Mouse (Mus musculus) ES-Bruce4 (cell line): ENCODE measurements at regions not wholly inside any gene's neighbourhood (a gene's known extent, or its start where the extent isn't known, plus 50 kb on each side); places are given as distances from the start of the nearest gene placed in this dataset.

ENCODE experiments used
- H3K27ac ChIP-seq: 2 replicates; pipeline ENCODE4 v1.5.1; 2012; ENCODE audit warnings: low read length, inconsistent platforms; ENCODE audit not compliant: insufficient read depth
- H3K27me3 ChIP-seq: 2 replicates; pipeline ENCODE4 v1.6.1; 2012; ENCODE audit warnings: mild to moderate bottlenecking, low read length, inconsistent platforms; ENCODE audit not compliant: control insufficient read depth, poor library complexity, insufficient read depth, severe bottlenecking
- H3K36me3 ChIP-seq: 2 replicates; pipeline ENCODE4 v1.6.1; 2012; ENCODE audit warnings: inconsistent platforms, mild to moderate bottlenecking, low read length, moderate library complexity; ENCODE audit not compliant: control insufficient read depth, poor library complexity, insufficient read depth, severe bottlenecking
- H3K4me1 ChIP-seq: one replicate; pipeline ENCODE4 v1.8.1; 2011; ENCODE audit warnings: low read length; ENCODE audit not compliant: control insufficient read depth, insufficient read depth
- H3K4me3 ChIP-seq: 2 replicates; pipeline ENCODE4 v1.5.1; 2011; ENCODE audit warnings: low read depth, mild to moderate bottlenecking, low read length
- H3K9ac ChIP-seq: 2 replicates; pipeline ENCODE4 v1.6.1; 2012; ENCODE audit warnings: low read depth, mild to moderate bottlenecking, inconsistent platforms; ENCODE audit not compliant: poor library complexity, severe bottlenecking
- H3K9me3 ChIP-seq: replicated peaks from 2 replicates; pipeline ENCODE4 v1.6.1; 2012; ENCODE audit warnings: mild to moderate bottlenecking, low read length, inconsistent platforms; ENCODE audit not compliant: control insufficient read depth, poor library complexity, insufficient read depth, severe bottlenecking
- CTCF ChIP-seq: IDR thresholded peaks from one replicate; pipeline ENCODE4 v1.8.1; 2011; ENCODE audit warnings: low read depth, low read length
- EP300 ChIP-seq: IDR thresholded peaks from 2 replicates; pipeline ENCODE4 v1.6.1; 2011; ENCODE audit warnings: low read depth, low read length; ENCODE audit not compliant: insufficient read depth
- POLR2A ChIP-seq: IDR thresholded peaks from one replicate; pipeline ENCODE4 v1.8.1; 2011; ENCODE audit warnings: low read length; ENCODE audit not compliant: insufficient read depth

GRCm38 (mm10) chr12:12871272-12871671, 70.4 kb downstream of the Mycn start:
- no peak overlapping the region for H3K4me3 ChIP-seq
- H3K9ac ChIP-seq: no peak overlapping the region
- no peaks in the 10 kb centered on the region for H3K27me3 ChIP-seq
- H3K27ac ChIP-seq: no peak overlapping the region
- H3K36me3 ChIP-seq: no peaks in the 10 kb centered on the region
- TF ChIP-seq CTCF (no peak), POLR2A (no peak), EP300 (0 out of 2 replicates have a peak, but pooled peaks have one; percentile 57)
- peaks cover 12% of the 10 kb centered on the region for H3K4me1 ChIP-seq
- no peaks in the 10 kb centered on the region for H3K9me3 ChIP-seq

- no peaks in the 10 kb centered on the region for H3K27me3 ChIP-seq
- H3K9me3 ChIP-seq: no peaks in the 10 kb centered on the region
- no peaks in the 10 kb centered on the region for H3K36me3 ChIP-seq
- no peak overlapping the region for H3K4me3 ChIP-seq
- no peak for TF ChIP-seq CTCF
- TF ChIP-seq POLR2A: no peak
- no peak for TF ChIP-seq EP300
- H3K9ac ChIP-seq: no peak overlapping the region
- no peak overlapping the region for H3K27ac ChIP-seq
- peaks cover 2% of the 10 kb centered on the region for H3K4me1 ChIP-seq
These were observed 75.1 kb downstream of the Mycn start for GRCm38 (mm10) chr12:12866590-12866989.

GRCm38 (mm10) chr12:12850681-12851080, 91.0 kb downstream of the Mycn start:
- no peak overlapping the region for H3K27ac ChIP-seq

GRCm38 (mm10) chr12:12846716-12847115, 95.0 kb downstream of the Mycn start:
- Histone ChIP-seq H3K9me3 (no peaks in the 10 kb centered on the region), H3K36me3 (no peaks in the 10 kb centered on the region), H3K27ac (no peak overlapping the region), H3K27me3 (no peaks in the 10 kb centered on the region), H3K4me3 (no peak overlapping the region), H3K4me1 (peaks cover 2% of the 10 kb centered on the region), H3K9ac (no peak overlapping the region)
- TF ChIP-seq CTCF: no peak
- no peak for TF ChIP-seq POLR2A
- TF ChIP-seq EP300: no peak

More at GRCm38 (mm10) chr12:12850681-12851080, 91.0 kb downstream of the Mycn start:
- no peak overlapping the region for H3K9ac ChIP-seq
- H3K36me3 ChIP-seq: no peaks in the 10 kb centered on the region
- H3K27me3 ChIP-seq: no peaks in the 10 kb centered on the region
- no peak for TF ChIP-seq CTCF
- TF ChIP-seq EP300: no peak
- no peak for TF ChIP-seq POLR2A
- no peak overlapping the region for H3K4me3 ChIP-seq
- H3K4me1 ChIP-seq: no peaks in the 10 kb centered on the region
- no peaks in the 10 kb centered on the region for H3K9me3 ChIP-seq

GRCm38 (mm10) chr12:12842247-12842957, 99.3 kb downstream of the Mycn start:
- no peaks in the 10 kb centered on the region for H3K36me3 ChIP-seq
- no peak overlapping the region for H3K4me3 ChIP-seq
- no peaks in the 10 kb centered on the region for H3K9me3 ChIP-seq
- H3K9ac ChIP-seq: no peak overlapping the region
- H3K27ac ChIP-seq: no peak overlapping the region
- H3K4me1 ChIP-seq: peaks cover 5% of the 10 kb centered on the region
- no peak for TF ChIP-seq EP300
- no peak for TF ChIP-seq POLR2A
- no peak for TF ChIP-seq CTCF
- no peaks in the 10 kb centered on the region for H3K27me3 ChIP-seq

GRCm38 (mm10) chr12:12841385-12842238, 100.1 kb downstream of the Mycn start:
- Histone ChIP-seq H3K4me3 (no peak overlapping the region), H3K36me3 (no peaks in the 10 kb centered on the region), H3K9me3 (no peaks in the 10 kb centered on the region), H3K27me3 (no peaks in the 10 kb centered on the region), H3K4me1 (peaks cover 5% of the 10 kb centered on the region), H3K27ac (no peak overlapping the region), H3K9ac (no peak overlapping the region; the same call in 1 of the 2 replicates)
- no peak for TF ChIP-seq POLR2A
- no peak for TF ChIP-seq CTCF
- no peak for TF ChIP-seq EP300
